In the genomic region with DNA sequence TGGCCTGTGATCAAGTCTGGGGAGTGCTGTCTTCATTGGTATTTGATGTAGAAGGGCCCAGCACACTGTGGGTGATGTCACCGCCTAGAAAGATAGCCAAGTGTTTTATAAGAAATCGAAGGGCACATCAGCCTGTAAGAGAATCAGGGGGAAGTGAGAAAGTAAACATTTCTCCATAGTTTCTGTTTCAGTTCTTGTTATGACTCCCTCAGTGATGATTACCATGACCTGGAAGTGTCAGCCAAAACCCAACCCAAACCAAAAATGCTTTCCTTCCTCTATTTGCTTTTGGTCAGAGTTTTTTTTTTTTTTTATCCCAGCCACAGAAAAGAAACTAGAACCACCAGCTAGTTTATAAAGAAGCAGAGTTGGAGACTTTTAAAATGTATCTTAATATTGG, we compare ENCODE assay signal across 11 mouse cellular contexts.
DNase-seq lines count a peak whose midpoint lies in the region.
"Had no signal": no experiment of that assay in that cellular context is flagged by ENCODE, and none has a peak within 500 bp of the region (broad histone marks: within the 10 kb centered on the region; RNA-seq: fewer than 3 reads in every experiment).

No protein-coding gene starts in this region.

- intact Hi-C loops in heart, postnatal 10 days (cut with DNase I): no loop called here

- peak; percentile 4 for DNase-seq in kidney, adult 18-20 months
- no peak for DNase-seq in kidney, postnatal 4 days
- peak; percentile 2 for DNase-seq in NIH3T3 (ENCODE audit: low read depth)
- DNase-seq in heart, postnatal 10 days: peak; percentile 4 to 31
- DNase-seq in lung, postnatal 25 days (ENCODE audit: low spot score): peak; percentile 75
- DNase-seq in right cerebral cortex, postnatal 25 days: no peak
- DNase-seq in spleen, postnatal 4 days (ENCODE audit: low spot score in 2 of 2): no peak
- no peak for DNase-seq in right cerebral cortex, postnatal 36 days (ENCODE audit: low spot score in 2 of 2)
- DNase-seq: adrenal gland, postnatal 25 days; cerebellum, postnatal 10 days; left cerebral cortex, postnatal 4 days had no signal

Comparison
In these comparisons a context has a peak if more than half of its experiments do, and no peak if none do; other contexts are left out.
1. DNase-seq: peak in kidney, adult 18-20 months (single experiment), NIH3T3 (single experiment), heart, postnatal 10 days (2 of 2) and lung, postnatal 25 days (single experiment); none in kidney, postnatal 4 days (0 of 2), right cerebral cortex, postnatal 25 days (single experiment), spleen, postnatal 4 days (0 of 2) and right cerebral cortex, postnatal 36 days (0 of 2).